Mouse (Mus musculus): Measurements from ENCODE around the gene Vps45.
"Not testable (repeated sequence)": the region's sequence is repeated elsewhere in the genome, so short reads cannot be mapped to it uniquely, and the experiment has no call there.

DNA sequence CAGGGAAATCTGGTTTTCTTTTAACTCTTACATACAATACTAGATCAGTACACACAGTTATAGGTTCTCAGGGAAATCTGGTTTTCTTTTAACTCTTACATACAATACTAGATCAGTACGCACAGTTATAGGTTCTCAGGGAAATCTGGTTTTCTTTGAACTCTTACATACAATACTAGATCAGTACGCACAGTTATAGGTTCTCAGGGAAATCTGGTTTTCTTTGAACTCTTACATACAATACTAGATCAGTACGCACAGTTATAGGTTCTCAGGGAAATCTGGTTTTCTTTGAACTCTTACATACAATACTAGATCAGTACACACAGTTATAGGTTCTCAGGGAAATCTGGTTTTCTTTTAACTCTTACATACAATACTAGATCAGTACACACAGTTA lies 13.7 kb downstream of the Vps45 start:
- TF ChIP-seq CTCF (IDR thresholded peaks at IDR 0.05; ENCODE audit: control insufficient read depth, insufficient read depth, insufficient replicate concordance, low read depth, low read length); POLR2A (IDR thresholded peaks at IDR 0.05; ENCODE audit: control insufficient read depth, low read depth, low read length): not testable (repeated sequence)
